Mouse (Mus musculus): ENCODE results near the gene Tinf2.

The Tinf2 gene

DNA sequence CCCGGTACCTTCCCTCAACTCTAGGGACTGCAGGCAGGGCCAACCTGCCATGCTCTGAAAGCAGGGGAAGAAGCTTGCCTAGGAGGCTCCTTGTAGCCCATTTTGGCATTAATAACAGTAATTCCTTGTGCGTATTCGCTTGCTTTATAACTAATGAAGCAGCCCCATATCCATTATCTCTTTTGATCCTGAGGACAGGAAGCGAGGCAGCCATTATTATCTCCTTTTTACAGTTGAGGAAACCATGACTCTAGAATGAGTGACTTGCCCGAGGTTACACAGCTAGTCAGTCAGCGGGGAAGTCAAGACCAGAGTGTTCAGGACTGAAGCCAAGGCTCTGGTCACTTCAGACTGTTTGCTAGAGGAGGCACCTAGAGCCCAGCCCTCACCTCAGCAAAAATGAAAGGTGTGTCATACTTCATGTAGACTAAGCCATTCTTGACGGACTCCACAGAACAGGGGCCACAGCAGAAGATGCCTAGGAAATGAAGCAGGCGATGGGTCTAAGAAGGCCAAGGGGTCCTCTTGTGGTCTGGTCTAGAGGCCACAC, 24.5 kb upstream of the Tinf2 start:
- DNase-seq (ENCODE audit: low spot score), result no peak

DNA sequence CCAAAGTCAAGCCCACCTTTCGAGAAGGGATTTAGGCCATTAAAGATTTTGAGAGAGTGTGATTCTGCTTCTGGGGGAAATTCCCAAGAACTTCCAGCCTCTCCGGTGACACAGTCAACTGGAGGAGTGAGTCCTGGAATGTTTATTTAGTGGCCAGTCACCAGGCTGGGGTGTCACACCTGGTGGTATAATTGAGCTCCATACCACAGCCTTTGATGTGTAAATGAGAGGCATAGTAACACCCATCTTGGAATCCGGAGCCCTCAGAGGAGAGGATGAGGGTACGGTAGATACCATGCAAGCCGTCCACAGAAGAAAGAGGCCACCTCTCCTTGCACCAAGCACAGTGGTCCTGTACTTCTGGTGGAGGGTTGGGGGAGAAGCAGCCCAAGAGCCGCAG, 21.1 kb upstream of the Tinf2 start:
- no peak for DNase-seq (ENCODE audit: low spot score)

DNA sequence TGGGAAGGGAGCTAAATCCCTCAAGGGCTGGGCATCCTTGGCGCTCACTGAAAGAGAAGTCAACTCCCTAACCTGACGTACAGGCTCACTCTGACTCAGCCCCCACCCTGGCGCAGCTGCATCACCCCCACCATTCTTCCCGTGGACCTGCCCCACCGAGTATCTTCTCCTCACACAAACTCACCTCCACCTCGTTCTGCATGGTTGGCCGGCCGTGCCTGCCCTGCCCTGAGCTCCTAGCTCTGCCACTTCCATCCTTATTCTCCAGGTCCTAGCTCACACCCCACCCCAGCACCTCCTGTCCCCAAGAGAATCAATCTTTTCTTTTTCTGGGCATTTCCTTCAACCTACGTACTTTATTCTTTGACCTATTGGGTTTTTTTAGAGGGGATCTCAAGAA, 19.5 kb upstream of the Tinf2 start:
- DNase-seq (ENCODE audit: low spot score), result no peak

- DNase-seq (ENCODE audit: low spot score), result no peak
Measured at GRCm38 (mm10) chr14:55697226-55697625, 15.6 kb upstream of the Tinf2 start.

- DNase-seq (ENCODE audit: low spot score), result no peak
Measured at GRCm38 (mm10) chr14:55689433-55689832, 7.8 kb upstream of the Tinf2 start.

GRCm38 (mm10) chr14:55682118-55682493, 486 bp upstream of the Tinf2 start:
- no peak for DNase-seq (ENCODE audit: low spot score)

DNA sequence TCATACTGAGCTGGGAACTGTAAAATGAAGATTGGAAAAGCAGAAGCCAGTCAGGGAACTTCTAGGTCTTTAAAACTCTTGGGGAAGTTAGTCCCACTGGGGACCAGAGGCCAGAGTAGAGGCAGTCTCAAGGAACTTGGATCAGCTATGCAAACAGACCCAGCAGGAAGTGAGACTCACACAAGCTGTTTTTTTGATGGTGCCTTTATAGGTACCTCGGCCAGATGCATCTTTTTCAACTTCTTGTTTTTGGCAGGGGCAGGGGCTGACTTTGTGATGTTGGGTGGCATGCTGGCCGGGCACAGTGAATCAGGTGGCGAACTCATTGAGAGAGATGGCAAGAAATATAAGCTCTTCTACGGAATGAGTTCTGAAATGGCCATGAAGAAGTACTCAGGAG, 4.0 kb downstream of the Tinf2 start:
- no peak for DNase-seq (ENCODE audit: low spot score)

- no peak for DNase-seq (ENCODE audit: low spot score)
Measured at GRCm38 (mm10) chr14:55672741-55673060, 8.9 kb downstream of the Tinf2 start.

DNA sequence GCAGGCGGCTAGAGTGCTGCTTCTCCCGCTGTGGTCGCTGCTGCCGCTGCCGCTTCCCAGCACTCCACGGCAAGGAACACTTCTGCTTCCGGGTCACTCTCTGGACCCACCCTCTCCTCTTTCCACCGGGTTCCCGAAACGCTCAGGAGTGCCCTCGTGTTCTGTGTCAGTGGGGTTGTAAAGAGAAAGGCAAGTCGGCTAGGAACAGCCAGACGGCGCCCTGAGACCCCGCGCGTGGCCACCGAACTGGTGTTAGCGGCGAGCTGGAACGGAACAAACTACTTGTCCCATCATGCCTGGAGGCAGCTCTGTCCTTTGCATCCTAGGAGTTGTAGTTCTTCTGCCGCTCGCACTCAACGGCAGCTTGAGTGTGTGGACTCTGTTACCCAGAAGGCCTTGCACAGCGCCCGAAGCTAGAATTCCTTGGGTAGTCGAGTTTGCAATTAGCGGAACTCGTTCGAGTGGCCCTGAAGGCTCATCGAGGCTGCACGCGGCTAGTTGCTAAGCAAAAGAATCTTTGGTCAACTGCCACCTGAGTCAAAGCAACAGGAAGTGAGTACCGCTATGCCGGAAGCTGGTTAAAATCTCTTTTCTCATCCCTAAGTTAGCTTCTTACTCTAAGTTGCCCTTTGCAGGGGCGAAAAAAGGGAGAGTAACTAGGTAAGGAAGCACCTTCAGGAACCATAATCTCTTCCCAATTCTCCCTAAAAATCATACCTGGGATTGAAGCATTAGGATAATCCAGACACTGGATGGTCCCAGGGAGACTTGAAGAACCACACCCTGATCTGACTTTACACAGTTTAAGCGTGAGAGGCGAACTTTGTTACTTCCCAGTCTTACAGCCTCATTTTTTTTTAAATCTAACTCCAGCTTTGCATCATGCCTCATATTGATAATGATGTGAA, 9.5 kb downstream of the Tinf2 start, which contains the start of the genes Gmpr2 and Nedd8:
Gmpr2 (plus strand) TSS at position 109 of the 908 bp plus-strand sequence.
Nedd8 (minus strand) TSS at position 292 of the 908 bp plus-strand sequence.
- DNase-seq (ENCODE audit: low spot score), result peak; percentile 86

DNA sequence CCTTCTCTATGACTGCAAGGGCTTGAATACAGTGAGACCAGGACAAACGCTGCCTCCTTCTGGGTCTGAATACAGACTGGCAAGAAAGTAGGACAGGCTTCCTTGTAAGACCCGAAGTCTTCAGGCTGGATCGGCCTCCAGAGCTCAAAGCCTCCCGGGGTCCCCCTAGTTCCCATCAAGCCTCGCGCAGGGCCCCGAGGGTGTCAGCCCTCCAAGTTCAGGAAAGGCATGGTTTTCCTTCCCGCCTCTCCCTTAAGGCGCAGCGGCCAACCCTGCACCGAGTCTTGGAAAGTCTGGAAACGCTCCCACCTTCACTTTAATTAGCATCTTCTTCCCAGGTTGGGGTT, 10.2 kb downstream of the Tinf2 start:
- DNase-seq (ENCODE audit: low spot score), result no peak

- no peak for DNase-seq (ENCODE audit: low spot score)
Measured at GRCm38 (mm10) chr14:55660636-55661035, 21.0 kb downstream of the Tinf2 start.

DNA sequence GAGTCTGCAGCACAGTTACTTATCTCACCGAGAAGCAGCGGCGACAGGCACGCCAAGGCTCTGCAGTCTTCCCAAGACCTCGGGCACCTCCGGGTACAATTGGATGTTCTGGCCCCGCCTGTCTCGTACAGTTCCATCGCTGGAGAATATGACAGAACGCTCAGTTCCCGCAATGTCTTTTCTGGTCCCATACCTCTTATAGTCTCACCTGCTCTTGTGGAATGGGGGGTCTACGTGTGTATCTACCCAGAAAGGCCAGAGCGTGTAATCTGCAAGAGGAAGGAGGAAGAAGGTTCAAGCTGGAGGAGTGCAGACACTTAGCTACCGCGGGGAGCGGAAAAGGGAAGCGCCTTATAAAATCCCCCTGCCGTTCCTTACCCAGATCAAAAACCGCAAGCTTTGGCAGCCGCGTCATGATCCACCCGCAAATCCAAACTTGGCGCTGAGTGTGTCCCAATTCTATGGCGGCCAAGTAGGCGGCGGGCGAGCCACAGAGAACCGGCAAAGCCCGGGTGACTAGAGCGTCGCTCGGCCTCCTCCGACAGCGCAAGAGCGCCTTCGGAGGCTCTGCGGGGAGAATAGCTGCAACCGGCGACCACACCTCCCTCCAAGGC, 21.6 kb downstream of the Tinf2 start, which contains the start of gene Mdp1:
Mdp1 (minus strand) TSS at position 549 of the 614 bp plus-strand sequence.
- peak; percentile 41 for DNase-seq (ENCODE audit: low spot score)

GRCm38 (mm10) chr14:55658011-55658410, 23.6 kb downstream of the Tinf2 start:
- DNase-seq (ENCODE audit: low spot score), result no peak

DNA sequence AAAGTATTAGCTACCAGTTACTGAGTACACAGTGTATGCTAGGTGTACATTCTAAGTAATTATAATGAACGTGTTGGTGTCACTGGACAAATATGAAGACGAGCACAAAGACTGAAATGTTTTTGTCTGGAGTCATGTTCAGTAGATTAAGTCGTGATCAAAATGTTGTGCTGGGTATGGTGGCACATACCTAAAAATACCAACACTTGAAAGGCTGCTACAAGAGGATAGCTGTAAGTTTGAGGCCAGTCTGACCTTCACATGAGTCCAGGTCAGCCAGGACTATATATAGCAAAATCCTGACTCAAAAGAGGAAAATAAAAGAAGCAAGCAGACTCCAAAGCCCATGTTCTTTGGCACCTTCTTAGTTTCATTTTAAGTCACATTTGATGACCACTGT, 24.7 kb downstream of the Tinf2 start:
- DNase-seq (ENCODE audit: low spot score), result no peak

- no peak for DNase-seq (ENCODE audit: low spot score)
Measured at GRCm38 (mm10) chr14:55651528-55651927, 30.1 kb downstream of the Tinf2 start.

GRCm38 (mm10) chr14:55649884-55650283, 31.7 kb downstream of the Tinf2 start, which contains the start of gene Tssk4:
Tssk4 (plus strand) TSS chr14:55650184.
- DNase-seq (ENCODE audit: low spot score), result no peak

GRCm38 (mm10) chr14:55644261-55644888, 37.2 kb downstream of the Tinf2 start:
- DNase-seq (ENCODE audit: low spot score), result no peak

- DNase-seq (ENCODE audit: low spot score), result peak; percentile 93
Measured at GRCm38 (mm10) chr14:55643060-55643907, 38.3 kb downstream of the Tinf2 start, which contains the start of gene Tm9sf1. Tm9sf1 (minus strand) TSS chr14:55643806.

DNA sequence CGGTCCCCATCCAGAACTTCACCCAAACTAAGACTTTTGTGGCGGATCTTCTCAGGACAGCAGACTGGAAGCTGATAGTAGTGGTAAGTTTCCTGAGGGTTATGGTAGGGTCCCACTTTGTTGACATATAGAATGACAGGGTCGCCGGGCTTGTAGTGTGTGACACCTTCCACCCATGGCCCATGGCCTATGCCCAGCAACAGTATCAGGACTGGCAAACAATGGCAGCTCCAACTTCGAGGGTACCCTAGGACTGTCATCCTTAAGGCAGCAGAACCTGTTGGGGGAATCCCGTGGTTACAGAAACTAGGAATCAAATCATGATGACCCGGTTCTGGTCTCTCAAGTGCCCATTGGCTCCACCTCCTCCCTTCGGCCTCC, 39.0 kb downstream of the Tinf2 start:
- DNase-seq (ENCODE audit: low spot score), result no peak

DNA sequence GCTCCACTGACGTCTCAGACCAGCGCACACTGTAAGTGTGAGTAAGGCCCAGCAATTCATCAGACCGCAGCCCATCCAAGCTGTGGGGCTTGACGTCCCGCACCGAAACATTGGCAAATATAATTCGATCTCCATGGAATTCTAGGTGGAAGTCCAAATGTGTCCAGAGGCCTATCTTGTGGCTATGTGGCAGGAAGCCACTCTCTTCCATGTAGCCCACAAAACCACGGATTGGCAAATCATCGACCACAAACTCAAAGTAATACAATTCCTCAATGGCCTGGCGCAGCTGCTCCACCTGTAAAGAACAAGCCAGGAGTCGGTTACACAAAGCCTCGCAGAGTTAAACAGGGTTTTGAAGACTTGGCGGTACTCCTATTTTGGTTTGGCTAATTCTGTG, 40.3 kb downstream of the Tinf2 start:
- DNase-seq (ENCODE audit: low spot score), result no peak

DNA sequence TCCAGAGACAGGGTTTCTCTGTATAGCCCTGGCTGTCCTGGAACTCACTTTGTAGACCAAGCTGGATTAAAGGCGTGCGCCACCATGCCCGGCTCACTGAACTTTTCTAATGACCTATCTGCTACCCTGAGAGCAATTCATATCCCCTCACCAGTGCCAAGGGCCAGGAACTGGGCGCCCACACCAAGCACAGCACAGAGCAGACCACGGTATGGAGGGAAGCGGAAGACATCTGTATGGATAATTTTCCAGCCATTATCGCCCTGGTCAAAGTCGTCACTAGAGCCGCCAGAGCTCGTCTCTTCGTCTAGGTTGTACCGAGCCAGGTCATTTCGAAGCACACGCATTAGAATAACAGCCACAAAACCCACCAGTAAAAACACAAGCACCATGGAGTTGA, 40.8 kb downstream of the Tinf2 start:
- no peak for DNase-seq (ENCODE audit: low spot score)

DNA sequence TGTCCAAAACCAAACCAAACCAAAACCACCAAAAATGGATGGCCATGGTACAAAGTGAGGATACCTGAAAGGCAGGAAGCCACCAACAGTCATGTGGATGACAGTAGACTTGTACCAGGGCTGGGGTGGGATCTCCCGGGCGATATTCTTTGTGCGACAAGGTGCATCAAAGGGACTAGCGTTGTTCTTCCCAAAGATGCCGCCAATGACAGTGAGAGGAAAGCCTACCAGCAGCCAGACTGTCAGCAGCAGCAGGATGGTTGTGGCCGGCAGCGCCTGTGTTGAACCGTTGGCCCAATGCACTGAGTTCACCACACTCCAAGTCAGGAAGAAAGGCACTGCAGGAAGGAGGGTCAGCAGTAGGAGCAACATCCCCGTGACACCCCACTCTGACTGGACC, 43.8 kb downstream of the Tinf2 start, which contains the start of gene Gm49378:
Gm49378 (minus strand) TSS at position 101 of the 400 bp plus-strand sequence.
- no peak for DNase-seq (ENCODE audit: low spot score)

Data from ovary, postnatal 10 days (tissue).